Mouse (Mus musculus) liver, embryonic 14.5 days (tissue): ENCODE measurements around the gene Gm17631. TPM values are rescaled to one million over a fixed set of nuclear protein-coding genes. Genes with fewer than 3 reads are reported as not detected.

Experiments used
- ATAC-seq: fragments of 200-750 bp; cut with Nextera tagmentation; 2 replicates; pipeline ENCODE4 v1.8.0; 2017; ENCODE audit warnings: moderate number of reproducible peaks, mild to moderate bottlenecking, moderate library complexity; ENCODE audit not compliant: insufficient read depth
- DNase-seq, 3 experiments: peaks; one replicate each; pipeline ENCODE4 v3.0.0-alpha.2; 2012 to 2013; ENCODE audit warnings: low read depth in 3 of 3, low spot score in 3 of 3
- H3K27ac ChIP-seq: fragments of 300-500 bp; sonication (generic); 2 replicates; pipeline ENCODE4 v1.5.1; 2014; ENCODE audit warnings: moderate library complexity, mild to moderate bottlenecking, control low read depth, inconsistent platforms
- H3K27me3 ChIP-seq: fragments of 300-500 bp; sonication (generic); 2 replicates; pipeline ENCODE4 v1.6.1; 2014; ENCODE audit warnings: mild to moderate bottlenecking, low read length, moderate library complexity; ENCODE audit not compliant: control insufficient read depth, insufficient read depth
- H3K36me3 ChIP-seq: fragments of 300-500 bp; sonication (generic); replicated peaks from 2 replicates; pipeline ENCODE4 v1.6.1; 2014; ENCODE audit warnings: low read depth; ENCODE audit not compliant: control insufficient read depth, insufficient read depth
- H3K4me1 ChIP-seq, 2 experiments: fragments of 200-500 bp in 1 of 2; fragments of 300-500 bp in 1 of 2; sonication (generic) in 1 of 2; replicated peaks; 2 replicates each; pipeline ENCODE4 v1.6.1; 2012 to 2014; ENCODE audit warnings: antibody characterized with exemption in 1 of 2, inconsistent platforms in 1 of 2, low read length in 1 of 2; ENCODE audit not compliant: control insufficient read depth in 2 of 2, insufficient read depth in 2 of 2
- H3K4me2 ChIP-seq: fragments of 300-500 bp; sonication (generic); 2 replicates; pipeline ENCODE4 v1.6.1; 2014; ENCODE audit warnings: low read depth, mild to moderate bottlenecking, control low read depth, moderate library complexity
- H3K4me3 ChIP-seq, 2 experiments: fragments of 200-500 bp in 1 of 2; fragments of 300-500 bp in 1 of 2; sonication (generic) in 1 of 2; 2 replicates each; pipeline ENCODE4 v1.5.1; 2012 to 2014; ENCODE audit warnings: low read depth in 2 of 2, low read length in 2 of 2, mild to moderate bottlenecking in 2 of 2, control low read depth in 1 of 2, inconsistent platforms in 1 of 2, moderate library complexity in 1 of 2; ENCODE audit not compliant: insufficient read depth in 1 of 2
- H3K9ac ChIP-seq: fragments of 300-500 bp; sonication (generic); replicated peaks from 2 replicates; pipeline ENCODE4 v1.6.1; 2014; ENCODE audit warnings: mild to moderate bottlenecking, control low read depth, moderate library complexity
- H3K9me3 ChIP-seq: fragments of 300-500 bp; sonication (generic); 2 replicates; pipeline ENCODE4 v1.6.1; 2016; ENCODE audit warnings: low read length, mixed read lengths; ENCODE audit not compliant: control insufficient read depth
- CTCF ChIP-seq: IDR thresholded peaks from 2 replicates; pipeline ENCODE4 v1.5.1; 2016; ENCODE audit warnings: antibody characterized with exemption, low read depth, control low read depth
- EP300 ChIP-seq: IDR thresholded peaks from 2 replicates; pipeline ENCODE4 v1.6.1; 2016; ENCODE audit warnings: antibody characterized with exemption, low read depth
- WGBS: fragments of 180-500 bp; shearing (Covaris S2); extraction: QIAGEN DNeasy Blood & Tissue Kit; methylation state at CpG from one replicate; pipeline ENCODE4 v1.1.7; 2014; ENCODE audit not compliant: insufficient replicate concordance; 5-methylcytosine and 5-hydroxymethylcytosine counted together
- polyA plus RNA-seq, 2 experiments: library from polyadenylated mRNA; depleted of rRNA in 1 of 2; stranded (reverse) in 1 of 2; unstranded in 1 of 2; fragments of >200 nt; fragmentation: Nextera tagmentation in 1 of 2; extraction: Ambion mirVana in 1 of 2; gene quantifications; 2 replicates each; pipeline versions ENCODE4 v1.2.1 to v1.2.3; 2012 to 2014

The Gm17631 gene
- polyA plus RNA-seq, 2 experiments = not detected

DNA sequence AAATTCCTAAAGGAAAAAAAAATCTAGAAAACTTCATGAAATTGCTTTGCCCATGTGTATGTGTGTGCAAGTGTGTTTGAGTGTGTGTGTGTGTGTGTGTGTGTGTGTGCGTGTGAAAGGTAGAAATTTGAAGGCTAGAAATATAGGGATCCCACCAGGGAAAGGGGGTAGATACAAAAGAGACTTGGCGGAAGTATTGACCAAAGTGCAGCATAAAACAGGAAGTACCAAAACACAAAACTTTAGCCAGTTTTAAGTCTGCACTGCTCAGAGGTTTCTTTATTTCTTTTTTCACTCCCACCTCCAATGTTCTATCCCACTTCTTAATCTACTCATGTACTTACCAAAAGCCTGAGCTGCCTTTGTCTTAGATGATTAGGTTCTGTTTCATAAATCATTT is 20.1 kb downstream of the Gm17631 start:
- no peak overlapping the region for H3K9ac ChIP-seq
- no peak overlapping the region for H3K4me2 ChIP-seq
- WGBS = 64% methylated on average over 2 of the region's 2 CpGs
- H3K4me3 ChIP-seq = no peak overlapping the region
- H3K27me3 ChIP-seq = no peaks in the 10 kb centered on the region
- no peak overlapping the region for H3K27ac ChIP-seq
- DNase-seq (no peak), ATAC-seq (no peak)
- no peaks in the 10 kb centered on the region for H3K4me1 ChIP-seq
- H3K36me3 ChIP-seq = no peaks in the 10 kb centered on the region
- TF ChIP-seq EP300 (no peak), CTCF (no peak)
- no peaks in the 10 kb centered on the region for H3K9me3 ChIP-seq

Other genes starting within 250 kb of the Gm17631 start
- gene Klrk1, start 238.8 kb upstream of the Gm17631 start, polyA plus RNA-seq (2012; rRNA removed) = 0.09 and 0.26 TPM in 2 replicates
- gene Klrk1, start 238.8 kb upstream of the Gm17631 start, polyA plus RNA-seq (2014; fragmentation: Nextera tagmentation; extraction: Ambion mirVana) = 0.48 and 0.59 TPM in 2 replicates
- not detected in 2 replicates for gene Klrc3, start 219.3 kb upstream of the Gm17631 start, polyA plus RNA-seq (2012; rRNA removed)
- gene Klrc3, start 219.3 kb upstream of the Gm17631 start, polyA plus RNA-seq (2014; fragmentation: Nextera tagmentation; extraction: Ambion mirVana) = not detected in 2 replicates
- 0.01 TPM in 1 of 2 replicates, not detected in the other for gene Klrc2, start 202.0 kb upstream of the Gm17631 start, polyA plus RNA-seq (2012; rRNA removed)
- gene Klrc2, start 202.0 kb upstream of the Gm17631 start, polyA plus RNA-seq (2014; fragmentation: Nextera tagmentation; extraction: Ambion mirVana) = not detected in 2 replicates
- gene Klrc1, start 183.7 kb upstream of the Gm17631 start, polyA plus RNA-seq (2012; rRNA removed) = 0.08 and 0.19 TPM in 2 replicates
- gene Klrc1, start 183.7 kb upstream of the Gm17631 start, polyA plus RNA-seq (2014; fragmentation: Nextera tagmentation; extraction: Ambion mirVana) = 0.08 and 0.14 TPM in 2 replicates
- gene Klri1, start 145.5 kb upstream of the Gm17631 start, polyA plus RNA-seq (2012; rRNA removed) = not detected in 2 replicates
- not detected in 2 replicates for gene Klri1, start 145.5 kb upstream of the Gm17631 start, polyA plus RNA-seq (2014; fragmentation: Nextera tagmentation; extraction: Ambion mirVana)
- not detected in 2 replicates for gene Klri2, start 122.2 kb upstream of the Gm17631 start, polyA plus RNA-seq (2012; rRNA removed)
- gene Klri2, start 122.2 kb upstream of the Gm17631 start, polyA plus RNA-seq (2014; fragmentation: Nextera tagmentation; extraction: Ambion mirVana) = not detected in 2 replicates
- not detected in 2 replicates for gene Gm156, start 78.4 kb upstream of the Gm17631 start, polyA plus RNA-seq (2012; rRNA removed)
- not detected in 2 replicates for gene Gm156, start 78.4 kb upstream of the Gm17631 start, polyA plus RNA-seq (2014; fragmentation: Nextera tagmentation; extraction: Ambion mirVana)
- gene Klra17, start 14.0 kb downstream of the Gm17631 start, polyA plus RNA-seq (2012; rRNA removed) = not detected in 2 replicates
- 0.17 TPM in 1 of 2 replicates, not detected in the other for gene Klra17, start 14.0 kb downstream of the Gm17631 start, polyA plus RNA-seq (2014; fragmentation: Nextera tagmentation; extraction: Ambion mirVana)
- not detected in 2 replicates for gene Klra5, start 55.0 kb downstream of the Gm17631 start, polyA plus RNA-seq (2012; rRNA removed)
- gene Klra5, start 55.0 kb downstream of the Gm17631 start, polyA plus RNA-seq (2014; fragmentation: Nextera tagmentation; extraction: Ambion mirVana) = not detected in 2 replicates
- gene Klra6, start 164.3 kb downstream of the Gm17631 start, polyA plus RNA-seq (2012; rRNA removed) = not detected in 2 replicates
- not detected in 2 replicates for gene Klra6, start 164.3 kb downstream of the Gm17631 start, polyA plus RNA-seq (2014; fragmentation: Nextera tagmentation; extraction: Ambion mirVana)
- gene Klra4, start 204.6 kb downstream of the Gm17631 start, polyA plus RNA-seq (2012; rRNA removed) = not detected in 2 replicates
- gene Klra4, start 204.6 kb downstream of the Gm17631 start, polyA plus RNA-seq (2014; fragmentation: Nextera tagmentation; extraction: Ambion mirVana) = not detected in 2 replicates